Mouse (Mus musculus) kidney, adult 2 months (tissue): ENCODE data around the gene Ccdc169.

Source experiments
- CTCF ChIP-seq: fragments of 200-500 bp; conservative IDR thresholded peaks from 2 replicates; pipeline ENCODE4 v1.5.1; 2011; ENCODE audit warnings: low read depth, mild to moderate bottlenecking, control low read depth, low read length, moderate library complexity, mixed read lengths; ENCODE audit not compliant: insufficient read depth, insufficient read length
- POLR2A ChIP-seq: fragments of 200-500 bp; IDR thresholded peaks from one replicate; pipeline ENCODE4 v1.6.1; 2011; ENCODE audit warnings: low read depth, low read length, control low read depth

DNA sequence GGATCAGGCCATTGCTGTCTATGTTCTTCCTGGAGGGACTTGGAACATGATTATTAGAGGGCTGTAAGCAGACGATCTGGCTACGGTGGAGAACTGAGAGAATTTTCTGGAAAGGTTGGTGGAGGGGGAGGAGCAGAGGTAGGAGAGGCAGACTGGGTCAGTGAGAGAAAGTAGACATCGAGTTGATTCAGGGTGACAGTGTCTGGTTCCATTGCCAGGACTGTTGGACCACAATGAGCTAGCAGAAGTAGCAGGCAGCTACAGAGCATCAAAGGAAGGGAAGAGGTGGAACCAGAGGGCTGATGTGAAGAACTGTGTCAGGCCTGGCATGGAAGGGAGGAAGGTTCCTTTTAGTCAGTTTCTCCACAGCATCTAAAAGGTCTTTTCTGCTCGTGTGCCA is 48.8 kb upstream of the Ccdc169 start:
- TF ChIP-seq CTCF (no peak), POLR2A (no peak)
